Mouse (Mus musculus) left cerebral cortex, postnatal 25 days (tissue): ENCODE measurements around the gene Ppp2r3c. TPM values are rescaled to one million over a fixed set of nuclear protein-coding genes. Genes with fewer than 3 reads are reported as not detected.
A peak's percentile ranks its signal among the peaks of the same experiment; 100 is the strongest.
"Not testable (repeated sequence)": the region's sequence is repeated elsewhere in the genome, so short reads cannot be mapped to it uniquely, and the experiment has no call there.

Experiments
- DNase-seq, 2 experiments: peaks; one replicate each; pipeline ENCODE4 v3.0.0; 2022; ENCODE audit warnings: low spot score in 2 of 2, mixed read lengths in 1 of 2
- intact Hi-C: fragments of 180-260 bp; cut with DNase I; formaldehyde crosslinking; loops from one replicate; pipeline ENCODE4 v1.15.1; 2025
- total RNA-seq, 2 experiments: library from RNA; stranded (reverse); gene quantifications; 2 replicates each; pipeline ENCODE4 v1.2.3; 2021

Ppp2r3c gene
- total RNA-seq = 10 to 100 TPM; 11.4 to 13.9 TPM

- DNase-seq = peak; percentile 93 to 96
- intact Hi-C loops = loop anchor here (10.0 kb wide), 1 partner anchor 532 kb away; the partner anchor contains the start of gene Brms1l
Measured at GRCm38 (mm10) chr12:55302485-55303441, at the start of gene Ppp2r3c. Gene Ppp2r3c (minus strand): TSS chr12:55302998.

GRCm38 (mm10) chr12:55344583-55344982, 41.8 kb upstream of the Ppp2r3c start:
- intact Hi-C loops = no loop called here
- DNase-seq = peak in 1 of 2 experiments; percentile 6

- intact Hi-C loops = no loop called here
- DNase-seq = no peak
Measured at GRCm38 (mm10) chr12:55343998-55344397, 41.2 kb upstream of the Ppp2r3c start.

- DNase-seq, intact Hi-C loops: not testable (repeated sequence)
Measured at GRCm38 (mm10) chr12:55343045-55343444, 40.2 kb upstream of the Ppp2r3c start.

GRCm38 (mm10) chr12:55338490-55338889, 35.7 kb upstream of the Ppp2r3c start:
- DNase-seq, intact Hi-C loops: not testable (repeated sequence)

GRCm38 (mm10) chr12:55333662-55334061, 30.9 kb upstream of the Ppp2r3c start:
- intact Hi-C loops = no loop called here
- no peak for DNase-seq

GRCm38 (mm10) chr12:55329351-55329750, 26.6 kb upstream of the Ppp2r3c start:
- no peak for DNase-seq
- intact Hi-C loops = no loop called here

GRCm38 (mm10) chr12:55328784-55329183, 26.0 kb upstream of the Ppp2r3c start:
- intact Hi-C loops = no loop called here
- DNase-seq = no peak

GRCm38 (mm10) chr12:55325702-55326101, 22.9 kb upstream of the Ppp2r3c start:
- no peak for DNase-seq
- intact Hi-C loops = no loop called here

GRCm38 (mm10) chr12:55321642-55322291, 19.0 kb upstream of the Ppp2r3c start:
- intact Hi-C loops = no loop called here

GRCm38 (mm10) chr12:55315192-55315591, 12.4 kb upstream of the Ppp2r3c start:
- intact Hi-C loops = loop anchor here (1.0 to 5.0 kb wide), 2 partner anchors 37 to 184 kb away; no protein-coding TSS in a partner anchor
- DNase-seq = peak; percentile 79 to 85

More at GRCm38 (mm10) chr12:55321642-55322291, 19.0 kb upstream of the Ppp2r3c start:
- DNase-seq = no peak

GRCm38 (mm10) chr12:55313901-55314300, 11.1 kb upstream of the Ppp2r3c start:
- intact Hi-C loops = no loop called here
- no peak for DNase-seq

- no peak for DNase-seq
- intact Hi-C loops = no loop called here
Measured at GRCm38 (mm10) chr12:55311841-55312240, 9.0 kb upstream of the Ppp2r3c start.

- intact Hi-C loops = loop anchor here (10.0 kb wide), 1 partner anchor 525 kb away; the partner anchor contains the start of gene Brms1l
- DNase-seq = no peak
Measured at GRCm38 (mm10) chr12:55309501-55309900, 6.7 kb upstream of the Ppp2r3c start.

GRCm38 (mm10) chr12:55308731-55309130, 5.9 kb upstream of the Ppp2r3c start:
- DNase-seq = no peak
- intact Hi-C loops = loop anchor here (10.0 kb wide), 1 partner anchor 526 kb away; the partner anchor contains the start of gene Brms1l

- intact Hi-C loops = loop anchor here (10.0 kb wide), 1 partner anchor 527 kb away; the partner anchor contains the start of gene Brms1l
Measured at GRCm38 (mm10) chr12:55307566-55307965, 4.8 kb upstream of the Ppp2r3c start.

GRCm38 (mm10) chr12:55306371-55306770, 3.6 kb upstream of the Ppp2r3c start:
- intact Hi-C loops = loop anchor here (10.0 kb wide), 1 partner anchor 528 kb away; the partner anchor contains the start of gene Brms1l
- DNase-seq = no peak

More at GRCm38 (mm10) chr12:55307566-55307965, 4.8 kb upstream of the Ppp2r3c start:
- no peak for DNase-seq

- intact Hi-C loops = loop anchor here (10.0 kb wide), 1 partner anchor 533 kb away; the partner anchor contains the start of gene Brms1l
- no peak for DNase-seq
Measured at GRCm38 (mm10) chr12:55301472-55302300, 1.1 kb downstream of the Ppp2r3c start.

- intact Hi-C loops = loop anchor here (10.0 kb wide), 1 partner anchor 534 kb away; the partner anchor contains the start of gene Brms1l
- no peak for DNase-seq
Measured at GRCm38 (mm10) chr12:55300820-55301351, 1.9 kb downstream of the Ppp2r3c start.
